ENCODE assay signal across 8 mouse cellular contexts in genomic region chr7:102245775-102246174, GRCm38 (mm10). TPM values are rescaled to one million over a fixed set of nuclear protein-coding genes. Genes with fewer than 3 reads are reported as not detected.
DNase-seq lines count a peak whose midpoint lies in the region; ATAC-seq lines count a peak whose summit lies in the region.

No protein-coding gene starts in this region.

- no peaks in the 10 kb centered on the region for H3K27me3 ChIP-seq in liver, embryonic 16.5 days (ENCODE audit: control insufficient read depth, insufficient read depth, low read depth, low read length)

- peaks cover 6% of the 10 kb centered on the region for H3K36me3 ChIP-seq in liver, embryonic 16.5 days (ENCODE audit: control insufficient read depth, insufficient read depth)

- 5% methylated on average over 1 of the region's 1 CpGs for WGBS in liver, embryonic 16.5 days (ENCODE audit: insufficient replicate concordance)

- H3K9me3 ChIP-seq in liver, embryonic 16.5 days (replicated peaks; ENCODE audit: control insufficient read depth, low read length): no peaks in the 10 kb centered on the region

- H3K9ac ChIP-seq in liver, embryonic 16.5 days (ENCODE audit: low read depth, low read length): peak overlapping the region; percentile 48

- no peak for ATAC-seq in liver, embryonic 16.5 days (ENCODE audit: low read depth)

- H3K27ac ChIP-seq in liver, embryonic 16.5 days (ENCODE audit: low read length): peak overlapping the region; percentile 78

- peak; percentile 25 for DNase-seq in embryo, embryonic 11 days
- DNase-seq in embryo, embryonic 10 days (ENCODE audit: low spot score): no peak
- peak; percentile 44 to 49 for DNase-seq in right cerebral cortex, postnatal 10 days (ENCODE audit: low spot score in 2 of 2)
- DNase-seq in right cerebral cortex, adult 2 months (ENCODE audit: low spot score in 2 of 2): no peak
- DNase-seq in heart, postnatal 4 days: peak; percentile 55
- DNase-seq in thymus, postnatal 4 days: peak; percentile 64
- DNase-seq in adrenal gland, adult 2 months: no peak

- H3K4me2 ChIP-seq in liver, embryonic 16.5 days (ENCODE audit: low read depth, low read length): peak overlapping the region; percentile 99

- peak overlapping the region; percentile 97 for H3K4me3 ChIP-seq in liver, embryonic 16.5 days (ENCODE audit: low read depth, low read length)

- H3K4me1 ChIP-seq in liver, embryonic 16.5 days (ENCODE audit: control insufficient read depth, low read depth, low read length): peaks cover 70% of the 10 kb centered on the region

RNA-seq across cellular contexts. Expression of gene Rhog, which starts 10.1 kb away (rescaled TPM):
- 10 to 100 TPM; 37.0 to 39.2 TPM for total RNA-seq in heart, postnatal 4 days (2021)
- 49.5 and 56.3 TPM in 2 replicates for polyA plus RNA-seq in liver, embryonic 16.5 days (2015; fragmentation: Nextera tagmentation; extraction: Ambion mirVana)
- 10 to 100 TPM; 48.0 to 62.7 TPM for total RNA-seq in adrenal gland, adult 2 months (2021)
- 60.0 and 69.0 TPM in 2 replicates for polyA plus RNA-seq in adrenal gland, adult 2 months (2012; rRNA removed)

RNA-seq across cellular contexts. Expression of gene Stim1, which starts 21.8 kb away (rescaled TPM):
- 10 to 100 TPM; 23.9 to 24.0 TPM for total RNA-seq in heart, postnatal 4 days (2021)
- polyA plus RNA-seq in liver, embryonic 16.5 days (2015; fragmentation: Nextera tagmentation; extraction: Ambion mirVana): 15.8 and 16.2 TPM in 2 replicates
- 10 to 100 TPM; 68.2 to 74.8 TPM for total RNA-seq in adrenal gland, adult 2 months (2021)
- 68.4 and 77.7 TPM in 2 replicates for polyA plus RNA-seq in adrenal gland, adult 2 months (2012; rRNA removed)

RNA-seq across cellular contexts. Expression of gene Pgap2, which starts 35.8 kb away (rescaled TPM):
- 10 to 100 TPM; 43.2 to 47.4 TPM for total RNA-seq in heart, postnatal 4 days (2021)
- polyA plus RNA-seq in liver, embryonic 16.5 days (2015; fragmentation: Nextera tagmentation; extraction: Ambion mirVana): 24.8 and 25.2 TPM in 2 replicates
- total RNA-seq in adrenal gland, adult 2 months (2021): 10 to 100 TPM; 62.6 to 96.0 TPM
- polyA plus RNA-seq in adrenal gland, adult 2 months (2012; rRNA removed): 320 and 360 TPM in 2 replicates

RNA-seq across cellular contexts. Expression of gene Nup98, which starts 35.8 kb away (rescaled TPM):
- 10 to 100 TPM; 50.3 to 50.7 TPM for total RNA-seq in heart, postnatal 4 days (2021)
- 14.0 and 14.5 TPM in 2 replicates for polyA plus RNA-seq in liver, embryonic 16.5 days (2015; fragmentation: Nextera tagmentation; extraction: Ambion mirVana)
- 10 to 100 TPM; 47.8 to 84.4 TPM for total RNA-seq in adrenal gland, adult 2 months (2021)
- 10.1 and 13.5 TPM in 2 replicates for polyA plus RNA-seq in adrenal gland, adult 2 months (2012; rRNA removed)

Comparison
In these comparisons a context has a peak if more than half of its experiments do, and no peak if none do; other contexts are left out.
1. DNase-seq: peak in embryo, embryonic 11 days (single experiment), right cerebral cortex, postnatal 10 days (2 of 2), heart, postnatal 4 days (single experiment) and thymus, postnatal 4 days (single experiment); none in embryo, embryonic 10 days (single experiment), right cerebral cortex, adult 2 months (0 of 2) and adrenal gland, adult 2 months (single experiment).